Comparison of ENCODE assay signal across 11 mouse cellular contexts in genomic region chr11:110538206-110538605, GRCm38 (mm10).
DNase-seq lines count a peak whose midpoint lies in the region; ATAC-seq and TF ChIP-seq lines count a peak whose summit lies in the region.
"Had no signal": no experiment of that assay in that cellular context is flagged by ENCODE, and none has a peak within 500 bp of the region (broad histone marks: within the 10 kb centered on the region; RNA-seq: fewer than 3 reads in every experiment).

No protein-coding gene starts in this region.

- H3K4me3 ChIP-seq in heart, embryonic 14.5 days (ENCODE audit: control insufficient read depth in 1 of 2, insufficient read depth in 1 of 2, low read depth in 1 of 2, low read length in 2 of 2), result no peak overlapping the region
- no peak overlapping the region for H3K4me3 ChIP-seq in lung, adult 2 months (replicated peaks; ENCODE audit: extremely low read depth, low read depth, low read length)
- H3K4me3 ChIP-seq in liver, embryonic 14.5 days (ENCODE audit: insufficient read depth in 1 of 2, low read depth in 2 of 2, low read length in 2 of 2), result no peak overlapping the region
- H3K4me3 ChIP-seq: erythroblast, embryonic 14.5 days; midbrain, embryonic 15.5 days had no signal

- no peaks in the 10 kb centered on the region for H3K27me3 ChIP-seq in heart, embryonic 14.5 days (ENCODE audit: control insufficient read depth, insufficient read depth, low read length)
- H3K27me3 ChIP-seq in liver, embryonic 14.5 days (ENCODE audit: control insufficient read depth, insufficient read depth, low read length), result no peaks in the 10 kb centered on the region
- H3K27me3 ChIP-seq in splenic B cell, adult 2 months (ENCODE audit: control insufficient read depth, insufficient read depth, low read length, poor library complexity, severe bottlenecking), result no peaks in the 10 kb centered on the region
- H3K27me3 ChIP-seq: midbrain, embryonic 15.5 days had no signal

- peaks cover 8% of the 10 kb centered on the region for H3K9me3 ChIP-seq in heart, embryonic 14.5 days (ENCODE audit: control insufficient read depth, low read length)
- no peaks in the 10 kb centered on the region for H3K9me3 ChIP-seq in liver, embryonic 14.5 days (ENCODE audit: control insufficient read depth, low read length)
- H3K9me3 ChIP-seq: midbrain, embryonic 15.5 days had no signal

- H3K4me1 ChIP-seq in heart, embryonic 14.5 days (ENCODE audit: control insufficient read depth in 2 of 2, insufficient read depth in 2 of 2, low read length in 2 of 2), result no peaks in the 10 kb centered on the region
- 0 out of 2 replicates have a peak, but pooled peaks cover 3% of the 10 kb centered on the region for H3K4me1 ChIP-seq in lung, adult 2 months (ENCODE audit: control insufficient read depth, insufficient read depth, low read length)
- H3K4me1 ChIP-seq in liver, embryonic 14.5 days (replicated peaks; ENCODE audit: control insufficient read depth in 2 of 2, insufficient read depth in 2 of 2, low read length in 1 of 2), result 0 out of 4 replicates have a peak, but pooled peaks cover 0 to 3% of the 10 kb centered on the region in 2 experiments

- ATAC-seq in heart, embryonic 14.5 days (ENCODE audit: insufficient number of reproducible peaks, insufficient read depth, low FRiP score, low read depth), result no peak
- ATAC-seq in liver, embryonic 14.5 days (ENCODE audit: insufficient read depth), result 0 out of 2 replicates have a peak, but pooled peaks have one; percentile 33

- H3K27ac ChIP-seq in heart, embryonic 14.5 days (replicated peaks in 1 of 2; ENCODE audit: control insufficient read depth in 1 of 2, insufficient read depth in 1 of 2, low read depth in 2 of 2, low read length in 2 of 2), result no peak overlapping the region
- no peak overlapping the region for H3K27ac ChIP-seq in liver, embryonic 14.5 days
- H3K27ac ChIP-seq: layer of hippocampus, adult 2 months; midbrain, embryonic 15.5 days had no signal

- 31% methylated on average over 10 of the region's 10 CpGs for WGBS in heart, embryonic 14.5 days
- 34% methylated on average over 10 of the region's 10 CpGs for WGBS in lung, adult 2 months
- 11% methylated on average over 10 of the region's 10 CpGs for WGBS in liver, embryonic 14.5 days (ENCODE audit: insufficient replicate concordance)

- TF ChIP-seq POLR2A in lung, adult 2 months (IDR thresholded peaks at IDR 0.05; ENCODE audit: borderline replicate concordance, extremely low read depth, low read depth, low read length), result no peak

- DNase-seq in heart, adult 8-10 months (ENCODE audit: low spot score), result no peak
- peak; percentile 6 for DNase-seq in lung, postnatal 36 days
- no peak for DNase-seq in lung, adult 2 months
- no peak for DNase-seq in liver, embryonic 14.5 days (ENCODE audit: low read depth in 3 of 3, low spot score in 3 of 3)
- peak; percentile 13 for DNase-seq in splenic B cell, adult 2 months (ENCODE audit: low read depth, low spot score)
- no peak for DNase-seq in layer of hippocampus, adult 11-12 months (ENCODE audit: low spot score)
- DNase-seq in right cerebral cortex, postnatal 25 days, result no peak

- H3K36me3 ChIP-seq in heart, embryonic 14.5 days (ENCODE audit: control insufficient read depth, insufficient read depth, low read length), result no peaks in the 10 kb centered on the region
- H3K36me3 ChIP-seq in liver, embryonic 14.5 days (replicated peaks; ENCODE audit: control insufficient read depth, insufficient read depth, low read depth), result no peaks in the 10 kb centered on the region
- H3K36me3 ChIP-seq in splenic B cell, adult 2 months (ENCODE audit: control insufficient read depth, insufficient read depth, low read length, poor library complexity, severe bottlenecking), result no peaks in the 10 kb centered on the region
- H3K36me3 ChIP-seq: midbrain, embryonic 15.5 days had no signal

- TF ChIP-seq EP300 in liver, embryonic 14.5 days (IDR thresholded peaks at IDR 0.05; ENCODE audit: low read depth), result no peak

- peak overlapping the region; percentile 65; the same call in 1 of the 2 replicates for H3K4me2 ChIP-seq in heart, embryonic 14.5 days (ENCODE audit: low read length)
- H3K4me2 ChIP-seq in liver, embryonic 14.5 days (ENCODE audit: low read depth), result peak overlapping the region; percentile 43; the same call in 1 of the 2 replicates

- no peak for TF ChIP-seq CTCF in lung, adult 2 months (IDR thresholded peaks at IDR 0.05; ENCODE audit: insufficient read depth, low read length)
- TF ChIP-seq CTCF in liver, embryonic 14.5 days (IDR thresholded peaks at IDR 0.05; ENCODE audit: low read depth), result no peak

- no peak overlapping the region for H3K9ac ChIP-seq in heart, embryonic 14.5 days (ENCODE audit: low read length)
- H3K9ac ChIP-seq in liver, embryonic 14.5 days (replicated peaks), result no peak overlapping the region
- H3K9ac ChIP-seq: midbrain, embryonic 15.5 days had no signal

Comparison
In these comparisons a context has a peak if more than half of its experiments do, and no peak if none do; other contexts are left out.
1. DNase-seq: peak in lung, postnatal 36 days (single experiment) and splenic B cell, adult 2 months (single experiment); none in heart, adult 8-10 months (single experiment), lung, adult 2 months (single experiment), liver, embryonic 14.5 days (0 of 3), layer of hippocampus, adult 11-12 months (single experiment) and right cerebral cortex, postnatal 25 days (single experiment).